Mouse (Mus musculus) yolk sac, embryonic 10.5 days (tissue): ENCODE data around the gene Gm2022.
"Not testable (repeated sequence)": the region's sequence is repeated elsewhere in the genome, so short reads cannot be mapped to it uniquely, and the experiment has no call there.

Source experiments
- DNase-seq: peaks from one replicate; pipeline ENCODE4 v3.0.0-alpha.2; 2017; ENCODE audit warnings: low spot score

The Gm2022 gene

GRCm38 (mm10) chr12:87895070-87895469 lies at the start of gene Gm2022:
Gm2022 (plus strand) TSS chr12:87895370.
- DNase-seq: not testable (repeated sequence)

- DNase-seq: not testable (repeated sequence)
Measured at GRCm38 (mm10) chr12:87850657-87851056, 44.5 kb upstream of the Gm2022 start.

GRCm38 (mm10) chr12:87856067-87856466 lies 39.1 kb upstream of the Gm2022 start:
- not testable (repeated sequence) for DNase-seq

GRCm38 (mm10) chr12:87861740-87862692 lies 33.2 kb upstream of the Gm2022 start:
- DNase-seq: not testable (repeated sequence)

GRCm38 (mm10) chr12:87863638-87864037 lies 31.5 kb upstream of the Gm2022 start:
- DNase-seq: not testable (repeated sequence)

- not testable (repeated sequence) for DNase-seq
Measured at GRCm38 (mm10) chr12:87864048-87864447, 31.1 kb upstream of the Gm2022 start.

GRCm38 (mm10) chr12:87873772-87874171 lies 21.4 kb upstream of the Gm2022 start, which contains the start of gene Gm2016:
Gm2016 (plus strand) TSS chr12:87874072.
- not testable (repeated sequence) for DNase-seq

- DNase-seq: not testable (repeated sequence)
Measured at GRCm38 (mm10) chr12:87919721-87920120, 24.6 kb downstream of the Gm2022 start, which contains the start of gene Gm2035. Gm2035 (minus strand) TSS chr12:87919857.
